Mouse (Mus musculus): ENCODE measurements around the gene Clcnkb. TPM values are rescaled to one million over a fixed set of nuclear protein-coding genes. Genes with fewer than 3 reads are reported as not detected.

Gene Clcnkb
- polyA plus RNA-seq, 1 experiment from 2014 or later, result 0.15 TPM

DNA sequence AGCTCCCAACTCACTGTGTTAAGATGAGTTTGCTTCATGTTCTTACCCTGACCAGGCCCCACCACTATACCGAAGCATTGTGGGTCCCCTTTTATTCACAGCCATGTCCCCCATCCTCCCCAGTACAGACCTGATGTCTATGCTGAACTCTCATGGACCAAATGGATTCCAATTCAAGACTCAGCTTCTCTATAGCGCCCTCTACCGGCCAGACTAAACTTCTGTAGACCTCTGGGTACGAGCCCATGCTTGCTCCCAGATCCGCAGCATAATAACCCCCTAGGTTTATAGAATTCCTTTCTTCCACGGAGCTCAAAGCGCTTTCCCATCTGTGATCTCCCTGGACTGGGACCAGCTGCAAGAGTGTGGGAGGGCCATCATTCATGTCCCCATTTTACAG, 55.0 kb downstream of the Clcnkb start:
- peaks cover 10% of the 10 kb centered on the region; the same call in 1 of the 2 replicates for H3K4me1 ChIP-seq
- H3K27ac ChIP-seq (replicated peaks), result no peak overlapping the region
- 27% methylated on average over 7 of the region's 7 CpGs for WGBS
- no peaks in the 10 kb centered on the region for H3K36me3 ChIP-seq (replicated peaks)
- peaks cover 49% of the 10 kb centered on the region for H3K27me3 ChIP-seq (replicated peaks; ENCODE audit: low read depth, poor library complexity, severe bottlenecking)
- peak; percentile 63 for DNase-seq (ENCODE audit: low spot score)
- H3K4me3 ChIP-seq, result no peak overlapping the region
- no peaks in the 10 kb centered on the region for H3K9me3 ChIP-seq

DNA sequence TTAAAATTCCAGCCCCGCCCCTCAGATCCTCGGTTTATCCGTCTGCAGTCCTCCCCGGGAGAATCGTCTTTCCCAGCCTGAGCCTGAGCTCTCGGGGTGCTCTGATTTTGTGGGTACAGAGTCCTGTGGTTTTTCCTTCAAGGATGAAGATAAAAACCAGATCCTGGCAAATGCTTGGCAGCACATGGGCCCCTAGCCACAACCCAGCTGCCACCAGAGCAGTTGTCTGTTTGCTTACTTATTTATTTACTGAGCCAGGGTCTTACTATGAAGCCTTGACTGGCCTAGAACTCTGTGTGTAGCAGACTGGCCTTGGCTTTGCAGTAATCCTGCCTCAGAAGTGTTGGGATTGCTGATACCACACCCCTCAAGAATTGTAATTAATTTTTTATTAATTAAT, 56.6 kb downstream of the Clcnkb start:
- Histone ChIP-seq H3K27me3 (replicated peaks; ENCODE audit: low read depth, poor library complexity, severe bottlenecking) (peaks cover 33% of the 10 kb centered on the region), H3K27ac (replicated peaks) (no peak overlapping the region), H3K9me3 (no peaks in the 10 kb centered on the region), H3K4me1 (peaks cover 10% of the 10 kb centered on the region; the same call in 1 of the 2 replicates), H3K36me3 (replicated peaks) (no peaks in the 10 kb centered on the region), H3K4me3 (no peak overlapping the region)
- DNase-seq (ENCODE audit: low spot score), result no peak
- 89% methylated on average over 6 of the region's 6 CpGs for WGBS

DNA sequence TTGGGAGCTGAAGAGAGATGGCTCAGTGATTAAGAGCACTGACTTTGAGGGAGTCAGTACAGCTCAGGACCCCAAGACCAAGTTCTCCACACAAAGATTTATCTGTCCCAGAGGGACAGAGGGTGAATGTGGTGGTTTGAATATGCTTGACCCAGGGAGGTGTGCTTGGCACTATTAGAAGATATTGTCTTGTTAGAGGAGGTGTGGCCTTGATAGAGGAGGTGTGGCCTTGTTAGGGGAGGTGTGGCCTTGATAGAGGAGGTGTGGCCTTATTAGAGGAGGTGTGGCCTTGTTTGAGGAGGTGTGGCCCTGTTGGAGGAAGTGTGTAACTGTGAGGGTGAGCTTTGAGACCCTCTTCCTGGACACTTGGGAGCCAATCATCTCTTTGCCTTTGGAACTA, 58.0 kb downstream of the Clcnkb start:
- Histone ChIP-seq H3K9me3 (no peaks in the 10 kb centered on the region), H3K4me3 (no peak overlapping the region), H3K27me3 (replicated peaks; ENCODE audit: low read depth, poor library complexity, severe bottlenecking) (peaks cover 22% of the 10 kb centered on the region), H3K36me3 (replicated peaks) (no peaks in the 10 kb centered on the region), H3K27ac (replicated peaks) (no peak overlapping the region), H3K4me1 (peaks cover 19% of the 10 kb centered on the region; the same call in 1 of the 2 replicates)
- no peak for DNase-seq (ENCODE audit: low spot score)

Other genes with a start within 250 kb of the Clcnkb start
- gene Rsg1, start 202.1 kb downstream of the Clcnkb start, polyA plus RNA-seq (2016; fragmentation: Nextera tagmentation; extraction: Ambion mirVana), result 8.4 and 8.5 TPM in 2 replicates
- 6.1 and 8.7 TPM in 2 replicates for gene Arhgef19, start 176.5 kb downstream of the Clcnkb start, polyA plus RNA-seq (2016; fragmentation: Nextera tagmentation; extraction: Ambion mirVana)
- gene Epha2, start 114.8 kb downstream of the Clcnkb start, polyA plus RNA-seq (2016; fragmentation: Nextera tagmentation; extraction: Ambion mirVana), result 2.4 and 3.0 TPM in 2 replicates
- gene Fam131c, start 47.8 kb downstream of the Clcnkb start, polyA plus RNA-seq (2016; fragmentation: Nextera tagmentation; extraction: Ambion mirVana), result 0.28 and 0.44 TPM in 2 replicates
- gene Clcnka, start 17.3 kb downstream of the Clcnkb start, polyA plus RNA-seq (2016; fragmentation: Nextera tagmentation; extraction: Ambion mirVana), result 0.21 and 0.37 TPM in 2 replicates
- gene Hspb7, start 4.8 kb upstream of the Clcnkb start, polyA plus RNA-seq (2016; fragmentation: Nextera tagmentation; extraction: Ambion mirVana), result 0.15 TPM in 1 of 2 replicates, not detected in the other
- not detected in 2 replicates for gene Srarp, start 20.1 kb upstream of the Clcnkb start, polyA plus RNA-seq (2016; fragmentation: Nextera tagmentation; extraction: Ambion mirVana)
- gene Zbtb17, start 28.6 kb upstream of the Clcnkb start, polyA plus RNA-seq (2016; fragmentation: Nextera tagmentation; extraction: Ambion mirVana), result 59.6 and 62.3 TPM in 2 replicates
- gene Spen, start 122.6 kb upstream of the Clcnkb start, polyA plus RNA-seq (2016; fragmentation: Nextera tagmentation; extraction: Ambion mirVana), result 9.6 and 12.1 TPM in 2 replicates
- gene Fblim1, start 190.1 kb upstream of the Clcnkb start, polyA plus RNA-seq (2016; fragmentation: Nextera tagmentation; extraction: Ambion mirVana), result 56.3 and 68.1 TPM in 2 replicates
- gene Tmem82, start 202.6 kb upstream of the Clcnkb start, polyA plus RNA-seq (2016; fragmentation: Nextera tagmentation; extraction: Ambion mirVana), result 1.5 and 2.1 TPM in 2 replicates
- gene Slc25a34, start 207.8 kb upstream of the Clcnkb start, polyA plus RNA-seq (2016; fragmentation: Nextera tagmentation; extraction: Ambion mirVana), result 0.09 TPM in 1 of 2 replicates, not detected in the other
- 4.9 and 5.2 TPM in 2 replicates for gene Plekhm2, start 248.9 kb upstream of the Clcnkb start, polyA plus RNA-seq (2016; fragmentation: Nextera tagmentation; extraction: Ambion mirVana)

All from embryonic facial prominence, embryonic 10.5 days (tissue).